Mouse (Mus musculus): ENCODE results near the gene Ackr3. TPM values are rescaled to one million over a fixed set of nuclear protein-coding genes. Genes with fewer than 3 reads are reported as not detected.

Gene Ackr3
- polyA plus RNA-seq (2012; ENCODE audit: insufficient read depth, insufficient read length, missing spikeins), result not detected in 2 replicates

DNA sequence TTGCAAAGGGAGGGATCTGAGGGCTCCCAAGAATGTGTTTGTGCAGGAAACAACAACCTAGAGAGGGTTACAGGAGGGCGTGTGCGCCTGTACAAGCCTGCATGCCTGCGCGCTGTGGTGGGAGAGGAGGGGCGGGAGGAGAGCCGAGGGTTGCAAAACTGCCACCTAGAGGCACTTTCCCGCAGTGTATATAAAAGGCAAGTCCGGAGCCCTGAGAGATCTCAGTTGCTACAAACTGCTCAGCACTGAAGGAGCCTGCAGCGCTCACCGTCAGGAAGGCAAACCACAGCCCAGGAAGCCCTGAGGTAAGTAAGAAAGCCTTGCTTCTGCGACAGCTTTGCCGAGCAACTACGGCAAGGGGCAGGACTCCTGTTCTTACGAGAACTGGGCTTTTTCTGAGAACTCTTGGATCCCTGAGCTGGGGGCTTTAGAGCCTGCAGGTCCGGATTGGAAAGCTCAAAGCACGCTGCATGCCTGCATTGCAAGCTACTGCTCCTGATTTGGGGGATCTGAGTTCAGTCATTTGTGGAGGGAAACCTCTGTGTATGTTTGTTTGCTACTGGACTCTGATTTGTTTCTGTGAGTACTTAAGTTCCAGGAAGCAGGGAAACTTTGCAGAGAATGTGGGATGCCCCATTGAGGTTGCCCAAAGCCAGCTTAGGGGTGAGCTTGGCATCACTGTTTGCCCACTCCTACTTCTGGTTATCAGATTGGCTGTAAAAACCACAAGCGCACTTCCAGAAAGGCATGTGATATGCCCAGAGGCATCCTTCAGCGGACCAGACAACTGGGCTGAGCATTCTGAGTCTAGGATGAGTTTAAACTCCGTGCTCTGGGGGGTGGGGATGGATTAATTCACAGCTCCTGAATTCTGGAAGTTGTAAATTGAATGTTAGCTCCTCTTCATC is at the start of gene Ackr3:
Gene Ackr3 (plus strand): TSS at position 198 of the 908 bp plus-strand sequence.
- no peaks in the 10 kb centered on the region for H3K4me1 ChIP-seq (ENCODE audit: control insufficient read depth, insufficient read depth, low read length)
- no peak within 1 kb of the TSS for H3K4me3 ChIP-seq (ENCODE audit: insufficient read depth, low read length)
- no peak within 1 kb of the TSS for H3K27ac ChIP-seq (ENCODE audit: insufficient read depth, low read depth, low read length)
- TF ChIP-seq POLR2A (IDR thresholded peaks at IDR 0.05; ENCODE audit: borderline replicate concordance, low read depth, low read length), result no peak

DNA sequence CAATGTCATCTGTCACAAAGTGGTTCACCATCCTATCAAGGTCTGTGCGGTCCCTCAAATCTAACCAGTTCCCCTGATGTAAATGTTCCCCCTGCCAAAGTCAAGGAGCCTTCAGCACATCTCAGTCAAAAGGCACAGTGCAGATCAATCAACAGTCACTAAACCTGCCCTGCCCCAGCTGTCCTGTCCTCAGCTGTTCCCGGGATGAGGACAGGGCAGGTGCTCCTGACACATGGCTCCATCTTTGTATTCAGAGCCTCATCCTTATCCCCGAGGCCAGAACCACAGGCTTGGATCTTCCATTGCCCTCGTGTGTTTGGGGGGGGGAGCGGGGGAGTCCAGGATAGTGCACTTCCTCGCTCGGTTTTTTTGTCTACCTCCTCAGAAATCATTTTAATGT is 47.2 kb upstream of the Ackr3 start:
- no peak overlapping the region for H3K4me3 ChIP-seq (ENCODE audit: insufficient read depth, low read length)

GRCm38 (mm10) chr1:90159927-90160326 is 43.9 kb upstream of the Ackr3 start:
- H3K27ac ChIP-seq (ENCODE audit: insufficient read depth, low read depth, low read length), result no peak overlapping the region
- no peaks in the 10 kb centered on the region for H3K4me1 ChIP-seq (ENCODE audit: control insufficient read depth, insufficient read depth, low read length)
- H3K4me3 ChIP-seq (ENCODE audit: insufficient read depth, low read length), result no peak overlapping the region
- no peak for TF ChIP-seq CTCF (IDR thresholded peaks at IDR 0.05; ENCODE audit: low read depth, low read length)
- no peak for TF ChIP-seq POLR2A (IDR thresholded peaks at IDR 0.05; ENCODE audit: borderline replicate concordance, low read depth, low read length)

More for the DNA sequence above, 47.2 kb upstream of the Ackr3 start:
- TF ChIP-seq POLR2A (IDR thresholded peaks at IDR 0.05; ENCODE audit: borderline replicate concordance, low read depth, low read length), result no peak
- TF ChIP-seq CTCF (IDR thresholded peaks at IDR 0.05; ENCODE audit: low read depth, low read length), result no peak
- H3K4me1 ChIP-seq (ENCODE audit: control insufficient read depth, insufficient read depth, low read length), result no peaks in the 10 kb centered on the region
- H3K27ac ChIP-seq (ENCODE audit: insufficient read depth, low read depth, low read length), result no peak overlapping the region

- no peak for TF ChIP-seq POLR2A (IDR thresholded peaks at IDR 0.05; ENCODE audit: borderline replicate concordance, low read depth, low read length)
- H3K27ac ChIP-seq (ENCODE audit: insufficient read depth, low read depth, low read length), result no peak overlapping the region
- H3K4me1 ChIP-seq (ENCODE audit: control insufficient read depth, insufficient read depth, low read length), result no peaks in the 10 kb centered on the region
- no peak overlapping the region for H3K4me3 ChIP-seq (ENCODE audit: insufficient read depth, low read length)
Observed at GRCm38 (mm10) chr1:90161623-90162022, 42.2 kb upstream of the Ackr3 start.

DNA sequence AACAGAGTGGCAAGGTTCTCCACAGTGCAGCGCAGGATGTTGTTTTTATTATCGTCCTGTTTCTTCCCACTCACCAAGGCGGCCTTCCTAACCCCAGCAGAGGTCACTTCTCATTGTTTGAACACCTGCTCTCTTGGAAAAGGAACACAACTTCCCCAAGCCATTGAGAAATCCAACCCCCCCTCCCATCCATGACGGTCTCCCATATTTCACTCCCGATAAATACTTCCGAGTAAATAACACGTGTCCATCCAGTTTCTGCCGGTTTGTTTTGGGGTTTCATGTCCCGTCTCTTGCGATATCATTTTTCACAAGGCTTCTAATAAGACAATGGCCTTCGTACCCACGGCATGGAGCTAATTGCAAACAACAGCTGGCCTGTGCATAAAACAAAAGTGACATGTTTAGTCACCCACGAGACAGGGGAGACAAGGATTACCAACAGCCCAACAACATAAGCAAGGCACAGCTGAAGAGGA is 41.4 kb upstream of the Ackr3 start:
- no peak overlapping the region for H3K4me3 ChIP-seq (ENCODE audit: insufficient read depth, low read length)
- no peak for TF ChIP-seq CTCF (IDR thresholded peaks at IDR 0.05; ENCODE audit: low read depth, low read length)
- TF ChIP-seq POLR2A (IDR thresholded peaks at IDR 0.05; ENCODE audit: borderline replicate concordance, low read depth, low read length), result no peak
- no peaks in the 10 kb centered on the region for H3K4me1 ChIP-seq (ENCODE audit: control insufficient read depth, insufficient read depth, low read length)
- H3K27ac ChIP-seq (ENCODE audit: insufficient read depth, low read depth, low read length), result no peak overlapping the region

GRCm38 (mm10) chr1:90163161-90163560 is 40.6 kb upstream of the Ackr3 start:
- Histone ChIP-seq H3K27ac (ENCODE audit: insufficient read depth, low read depth, low read length) (no peak overlapping the region), H3K4me3 (ENCODE audit: insufficient read depth, low read length) (no peak overlapping the region), H3K4me1 (ENCODE audit: control insufficient read depth, insufficient read depth, low read length) (no peaks in the 10 kb centered on the region)
- TF ChIP-seq CTCF (IDR thresholded peaks at IDR 0.05; ENCODE audit: low read depth, low read length) (no peak), POLR2A (IDR thresholded peaks at IDR 0.05; ENCODE audit: borderline replicate concordance, low read depth, low read length) (no peak)

DNA sequence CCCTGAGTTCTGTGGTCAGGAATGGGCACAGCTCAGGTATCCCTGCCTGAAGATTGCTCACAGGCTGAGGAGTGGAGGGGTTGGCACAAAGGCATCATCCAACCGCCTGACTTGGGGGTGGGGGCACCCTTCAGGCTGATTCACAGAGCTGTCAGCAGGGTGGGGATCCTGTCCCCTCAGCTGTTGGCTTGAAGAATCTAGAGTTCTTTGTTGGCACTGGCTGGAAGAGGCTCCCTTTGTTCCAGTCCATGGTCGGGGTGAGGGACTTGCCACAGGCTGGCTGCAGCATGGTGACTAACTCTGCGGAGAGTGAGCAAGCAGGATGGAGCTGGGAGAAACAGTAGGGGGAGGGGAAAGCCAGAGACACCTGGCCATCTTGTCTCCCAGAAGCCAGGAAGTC is 39.5 kb upstream of the Ackr3 start:
- Histone ChIP-seq H3K27ac (ENCODE audit: insufficient read depth, low read depth, low read length) (no peak overlapping the region), H3K4me1 (ENCODE audit: control insufficient read depth, insufficient read depth, low read length) (no peaks in the 10 kb centered on the region), H3K4me3 (ENCODE audit: insufficient read depth, low read length) (no peak overlapping the region)
- TF ChIP-seq CTCF (IDR thresholded peaks at IDR 0.05; ENCODE audit: low read depth, low read length) (no peak), POLR2A (IDR thresholded peaks at IDR 0.05; ENCODE audit: borderline replicate concordance, low read depth, low read length) (no peak)

DNA sequence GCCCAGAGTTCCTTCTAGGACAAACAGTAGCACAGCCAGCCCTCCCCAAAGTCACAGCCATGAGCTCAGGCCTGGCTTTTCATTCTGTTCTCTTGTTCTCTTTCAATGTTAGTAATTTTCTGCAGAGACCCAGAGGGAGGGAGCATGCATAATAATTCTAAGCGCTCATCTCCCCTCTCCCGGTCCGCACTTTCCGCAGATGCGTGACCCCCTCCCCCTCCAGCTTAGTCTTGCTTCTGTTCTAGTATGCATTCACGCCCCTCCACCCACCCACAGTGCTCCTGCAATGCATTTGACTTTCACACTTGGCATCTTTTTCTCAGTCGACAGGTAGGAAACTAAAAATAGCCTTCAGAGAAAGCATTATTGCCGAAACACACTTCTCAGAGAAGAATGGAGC is 29.4 kb upstream of the Ackr3 start:
- TF ChIP-seq POLR2A (IDR thresholded peaks at IDR 0.05; ENCODE audit: borderline replicate concordance, low read depth, low read length), result no peak
- TF ChIP-seq CTCF (IDR thresholded peaks at IDR 0.05; ENCODE audit: low read depth, low read length), result no peak
- Histone ChIP-seq H3K27ac (ENCODE audit: insufficient read depth, low read depth, low read length) (no peak overlapping the region), H3K4me1 (ENCODE audit: control insufficient read depth, insufficient read depth, low read length) (no peaks in the 10 kb centered on the region), H3K4me3 (ENCODE audit: insufficient read depth, low read length) (no peak overlapping the region)

- TF ChIP-seq POLR2A (IDR thresholded peaks at IDR 0.05; ENCODE audit: borderline replicate concordance, low read depth, low read length) (no peak), CTCF (IDR thresholded peaks at IDR 0.05; ENCODE audit: low read depth, low read length) (no peak)
- H3K4me1 ChIP-seq (ENCODE audit: control insufficient read depth, insufficient read depth, low read length), result no peaks in the 10 kb centered on the region
- H3K27ac ChIP-seq (ENCODE audit: insufficient read depth, low read depth, low read length), result no peak overlapping the region
Observed at GRCm38 (mm10) chr1:90176223-90176622, 27.6 kb upstream of the Ackr3 start.

GRCm38 (mm10) chr1:90177565-90177964 is 26.2 kb upstream of the Ackr3 start:
- TF ChIP-seq POLR2A (IDR thresholded peaks at IDR 0.05; ENCODE audit: borderline replicate concordance, low read depth, low read length) (no peak), CTCF (IDR thresholded peaks at IDR 0.05; ENCODE audit: low read depth, low read length) (no peak)
- Histone ChIP-seq H3K27ac (ENCODE audit: insufficient read depth, low read depth, low read length) (no peak overlapping the region), H3K4me1 (ENCODE audit: control insufficient read depth, insufficient read depth, low read length) (no peaks in the 10 kb centered on the region), H3K4me3 (ENCODE audit: insufficient read depth, low read length) (no peak overlapping the region)

More at GRCm38 (mm10) chr1:90176223-90176622, 27.6 kb upstream of the Ackr3 start:
- H3K4me3 ChIP-seq (ENCODE audit: insufficient read depth, low read length), result no peak overlapping the region
